Mouse (Mus musculus): ENCODE results near the gene Actl7b. TPM values are rescaled to one million over a fixed set of nuclear protein-coding genes. Genes with fewer than 3 reads are reported as not detected.

The Actl7b gene
- polyA plus RNA-seq, 1 experiment from 2014 or later, result not detected

Other genes starting within 250 kb of the Actl7b start
- gene Gm26657, start 1.4 kb downstream of the Actl7b start, polyA plus RNA-seq (2016; fragmentation: Nextera tagmentation; extraction: Ambion mirVana), result 0.11 TPM in 1 of 2 replicates, not detected in the other
- not detected in 2 replicates for gene Actl7a, start 2.0 kb upstream of the Actl7b start, polyA plus RNA-seq (2016; fragmentation: Nextera tagmentation; extraction: Ambion mirVana)
- 91.9 and 96.8 TPM in 2 replicates for gene Elp1, start 60.9 kb upstream of the Actl7b start, polyA plus RNA-seq (2016; fragmentation: Nextera tagmentation; extraction: Ambion mirVana)
- 28.0 and 28.5 TPM in 2 replicates for gene Fam206a, start 60.9 kb upstream of the Actl7b start, polyA plus RNA-seq (2016; fragmentation: Nextera tagmentation; extraction: Ambion mirVana)
- gene Ctnnal1, start 123.7 kb upstream of the Actl7b start, polyA plus RNA-seq (2016; fragmentation: Nextera tagmentation; extraction: Ambion mirVana), result 29.6 and 33.2 TPM in 2 replicates
- gene Tmem245, start 206.0 kb upstream of the Actl7b start, polyA plus RNA-seq (2016; fragmentation: Nextera tagmentation; extraction: Ambion mirVana), result 13.6 and 14.7 TPM in 2 replicates
- gene Frrs1l, start 248.9 kb upstream of the Actl7b start, polyA plus RNA-seq (2016; fragmentation: Nextera tagmentation; extraction: Ambion mirVana), result 0.09 and 0.20 TPM in 2 replicates

Data from limb, embryonic 10.5 days (tissue).